Mouse (Mus musculus): ENCODE measurements around the gene Pmvk. TPM values are rescaled to one million over a fixed set of nuclear protein-coding genes. Genes with fewer than 3 reads are reported as not detected.
"Not testable (repeated sequence)": the region's sequence is repeated elsewhere in the genome, so short reads cannot be mapped to it uniquely, and the experiment has no call there.

Pmvk gene
- polyA plus RNA-seq, 1 experiment: 52.1 TPM

DNA sequence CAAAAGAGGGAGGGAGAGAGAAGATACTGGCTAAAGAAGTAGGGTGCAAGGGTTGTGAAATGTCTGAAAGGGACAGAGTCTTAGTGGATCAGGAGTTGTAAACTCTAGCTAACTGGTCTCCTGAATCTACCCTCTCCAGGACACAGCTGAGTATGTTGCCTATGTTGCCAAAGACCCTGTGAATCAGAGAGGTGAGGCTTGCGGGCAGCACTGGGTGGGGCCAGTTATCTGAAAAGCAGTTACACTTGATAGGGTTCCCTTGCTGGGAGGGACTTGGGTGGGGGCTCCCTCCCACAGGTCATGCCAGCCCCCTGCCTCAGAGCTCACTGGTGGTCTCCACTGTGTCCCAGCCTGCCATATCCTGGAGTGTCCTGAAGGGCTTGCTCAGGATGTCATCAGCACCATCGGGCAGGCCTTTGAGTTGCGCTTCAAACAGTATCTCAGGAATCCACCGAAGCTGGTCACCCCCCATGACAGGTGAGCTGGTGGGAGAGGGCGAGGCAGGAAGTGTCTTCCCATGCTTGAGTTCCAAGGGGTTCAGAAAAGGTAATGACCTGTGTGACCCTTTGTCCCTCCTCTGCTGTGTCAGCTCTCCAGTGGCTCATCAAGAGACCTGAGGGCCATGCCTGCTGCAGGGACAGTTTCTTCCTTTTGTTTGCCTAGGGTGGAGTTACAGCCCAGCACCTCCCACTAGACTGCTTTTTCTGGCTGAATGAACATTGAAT lies 29.8 kb upstream of the Pmvk start:
- TF ChIP-seq POLR2A (IDR thresholded peaks at IDR 0.05; ENCODE audit: borderline replicate concordance, extremely low read depth, low read depth, low read length) (no peak), CTCF (IDR thresholded peaks at IDR 0.05; ENCODE audit: insufficient read depth, low read length) (no peak)
- no peak overlapping the region for H3K4me3 ChIP-seq (replicated peaks; ENCODE audit: extremely low read depth, low read depth, low read length)
- DNase-seq: no peak
- peaks cover 3% of the 10 kb centered on the region; the same call in 1 of the 2 replicates for H3K4me1 ChIP-seq (ENCODE audit: control insufficient read depth, insufficient read depth, low read length)
- WGBS: 71% methylated on average over 5 of the region's 5 CpGs

DNA sequence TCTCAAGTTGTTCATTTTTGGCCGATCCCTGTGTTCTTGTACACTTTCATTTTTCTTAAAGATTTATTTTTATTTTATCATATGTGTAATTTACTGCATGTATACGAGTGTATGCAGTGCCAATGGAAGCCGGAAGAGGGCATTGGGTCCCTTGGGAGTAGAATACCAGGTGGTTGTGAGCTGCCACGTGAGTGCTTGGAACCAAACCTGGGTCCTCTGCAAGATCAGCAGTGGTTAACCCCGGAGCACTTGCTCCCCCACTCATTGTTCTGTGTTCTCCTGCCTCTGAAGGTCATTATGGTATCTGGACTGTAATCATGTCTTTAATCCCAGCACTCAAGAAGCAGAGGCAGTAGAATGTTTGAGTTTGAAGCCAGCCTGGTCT lies 29.2 kb upstream of the Pmvk start:
- 79% methylated on average over 5 of the region's 5 CpGs for WGBS
- TF ChIP-seq CTCF (IDR thresholded peaks at IDR 0.05; ENCODE audit: insufficient read depth, low read length) (no peak), POLR2A (IDR thresholded peaks at IDR 0.05; ENCODE audit: borderline replicate concordance, extremely low read depth, low read depth, low read length) (no peak)
- no peak overlapping the region for H3K4me3 ChIP-seq (replicated peaks; ENCODE audit: extremely low read depth, low read depth, low read length)
- H3K4me1 ChIP-seq (ENCODE audit: control insufficient read depth, insufficient read depth, low read length): peaks cover 3% of the 10 kb centered on the region; the same call in 1 of the 2 replicates
- no peak for DNase-seq

- WGBS: 85% methylated on average over 4 of the region's 4 CpGs
- Histone ChIP-seq H3K4me3 (replicated peaks; ENCODE audit: extremely low read depth, low read depth, low read length) (no peak overlapping the region), H3K4me1 (ENCODE audit: control insufficient read depth, insufficient read depth, low read length) (peaks cover 1% of the 10 kb centered on the region; the same call in 1 of the 2 replicates)
- DNase-seq: no peak
- no peak for TF ChIP-seq POLR2A (IDR thresholded peaks at IDR 0.05; ENCODE audit: borderline replicate concordance, extremely low read depth, low read depth, low read length)
- TF ChIP-seq CTCF (IDR thresholded peaks at IDR 0.05; ENCODE audit: insufficient read depth, low read length): no peak
Measured at GRCm38 (mm10) chr3:89425876-89426275, 28.5 kb upstream of the Pmvk start.

DNA sequence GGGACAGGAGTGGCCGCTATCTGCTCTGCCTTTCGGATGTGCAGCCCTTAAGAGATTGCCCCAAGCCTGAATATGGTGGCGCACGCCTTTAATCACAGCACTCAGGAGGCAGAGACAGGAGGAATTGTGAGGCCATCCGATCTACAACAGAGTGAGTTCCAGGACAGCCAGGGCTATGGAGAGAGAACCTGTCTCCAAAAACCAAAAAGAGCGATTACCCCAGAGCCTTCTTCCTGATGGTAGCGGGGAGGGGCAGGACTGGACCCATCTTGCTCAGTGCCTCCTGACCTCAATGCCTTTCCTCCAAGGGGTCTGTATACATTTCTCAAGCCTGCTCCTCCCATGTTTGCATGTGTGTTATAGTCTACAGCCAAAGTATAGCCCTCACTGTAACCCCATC lies 25.3 kb upstream of the Pmvk start:
- H3K4me3 ChIP-seq (replicated peaks; ENCODE audit: extremely low read depth, low read depth, low read length); H3K4me1 ChIP-seq (ENCODE audit: control insufficient read depth, insufficient read depth, low read length); DNase-seq: not testable (repeated sequence)
- WGBS: 92% methylated on average over 7 of the region's 7 CpGs

DNA sequence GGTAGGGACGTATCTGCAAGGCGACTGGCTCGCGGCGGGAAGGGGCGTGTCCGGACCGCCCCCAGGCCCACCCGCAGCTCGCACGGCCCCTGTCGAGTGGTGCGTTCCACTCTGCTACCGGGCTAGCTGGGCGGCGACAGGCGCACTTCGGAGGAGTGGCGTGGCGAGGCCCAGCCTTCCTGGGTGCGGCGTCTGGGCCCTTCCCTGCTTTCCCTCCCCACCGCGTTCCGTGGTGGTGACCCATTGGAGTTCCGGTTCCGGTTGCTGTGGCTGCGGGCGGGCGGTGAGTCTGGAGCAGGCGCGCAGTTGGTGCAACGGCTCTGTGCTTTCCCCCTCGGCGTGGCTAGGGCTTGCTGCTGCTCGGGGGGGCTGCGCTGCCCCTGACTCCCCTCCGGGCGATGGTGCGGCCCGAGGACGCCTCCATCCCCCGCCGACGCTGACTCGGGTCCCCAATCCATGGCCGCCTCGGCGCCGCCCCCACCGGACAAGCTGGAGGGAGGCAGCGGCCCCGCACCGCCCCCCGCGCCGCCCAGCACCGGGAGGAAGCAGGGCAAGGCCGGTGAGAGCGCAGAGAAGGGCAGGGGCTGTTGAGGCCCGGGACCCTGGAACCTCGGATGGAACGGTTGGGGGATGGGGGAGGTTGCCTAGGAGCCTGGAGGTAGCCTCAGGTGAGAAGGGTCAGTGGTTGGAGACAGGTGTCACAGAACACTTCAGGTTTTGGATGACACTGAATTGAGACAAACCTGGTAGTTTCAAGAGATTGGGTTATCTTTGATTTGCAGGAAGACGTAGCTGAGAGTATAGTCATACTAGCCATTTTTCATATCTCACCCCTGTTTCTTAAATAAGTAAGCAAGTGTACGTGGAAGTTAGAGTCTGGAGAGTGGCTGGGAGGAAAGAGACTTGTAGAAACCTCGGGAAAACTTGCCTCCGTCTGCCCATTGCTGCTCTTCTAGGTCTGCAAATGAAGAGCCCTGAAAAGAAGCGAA lies 23.9 kb upstream of the Pmvk start, which contains the start of gene Pygo2:
TSS of gene Pygo2 (plus strand) at position 44 of the 989 bp plus-strand sequence.
- peak; percentile 90 for DNase-seq
- H3K4me1 ChIP-seq (ENCODE audit: control insufficient read depth, insufficient read depth, low read length): peaks cover 9% of the 10 kb centered on the region; the same call in 1 of the 2 replicates
- H3K4me3 ChIP-seq (replicated peaks; ENCODE audit: extremely low read depth, low read depth, low read length): peak within 1 kb of the TSS; percentile 85
- no peak for TF ChIP-seq CTCF (IDR thresholded peaks at IDR 0.05; ENCODE audit: insufficient read depth, low read length)
- TF ChIP-seq POLR2A (IDR thresholded peaks at IDR 0.05; ENCODE audit: borderline replicate concordance, extremely low read depth, low read depth, low read length): peak; percentile 82
- WGBS: 2% methylated on average over 67 of the region's 68 CpGs

- no peak overlapping the region for H3K4me3 ChIP-seq (replicated peaks; ENCODE audit: extremely low read depth, low read depth, low read length)
- peaks cover 14% of the 10 kb centered on the region for H3K4me1 ChIP-seq (ENCODE audit: control insufficient read depth, insufficient read depth, low read length)
- 92% methylated on average over 8 of the region's 8 CpGs for WGBS
- DNase-seq: no peak
- no peak for TF ChIP-seq CTCF (IDR thresholded peaks at IDR 0.05; ENCODE audit: insufficient read depth, low read length)
- no peak for TF ChIP-seq POLR2A (IDR thresholded peaks at IDR 0.05; ENCODE audit: borderline replicate concordance, extremely low read depth, low read depth, low read length)
Measured at GRCm38 (mm10) chr3:89432606-89433005, 21.7 kb upstream of the Pmvk start.

- TF ChIP-seq POLR2A (IDR thresholded peaks at IDR 0.05; ENCODE audit: borderline replicate concordance, extremely low read depth, low read depth, low read length) (no peak), CTCF (IDR thresholded peaks at IDR 0.05; ENCODE audit: insufficient read depth, low read length) (no peak)
- DNase-seq: no peak
- H3K4me1 ChIP-seq (ENCODE audit: control insufficient read depth, insufficient read depth, low read length): peaks cover 14% of the 10 kb centered on the region
- WGBS: 69% methylated on average over 11 of the region's 11 CpGs
- no peak overlapping the region for H3K4me3 ChIP-seq (replicated peaks; ENCODE audit: extremely low read depth, low read depth, low read length)
Measured at GRCm38 (mm10) chr3:89434532-89434931, 19.8 kb upstream of the Pmvk start.

DNA sequence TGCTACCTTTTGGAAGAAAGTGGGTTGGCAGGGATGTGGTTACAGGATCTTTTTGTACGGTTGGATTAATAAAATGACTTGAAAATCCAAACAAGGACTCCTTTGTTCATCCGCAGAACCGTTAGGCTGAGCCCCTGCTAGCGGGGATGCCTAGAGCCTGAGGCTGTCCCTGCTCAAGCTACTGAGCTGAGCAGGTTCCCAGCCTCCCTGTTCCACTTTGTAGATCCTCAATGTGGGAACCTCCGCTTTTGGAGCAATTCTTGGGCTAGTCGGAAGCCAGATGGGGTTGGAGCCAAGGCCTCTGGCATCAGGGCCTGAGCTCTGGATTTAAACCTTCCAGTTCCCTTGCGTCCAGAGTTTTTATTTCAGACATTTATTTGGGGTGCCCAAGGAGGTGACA lies 19.3 kb upstream of the Pmvk start:
- Histone ChIP-seq H3K4me1 (ENCODE audit: control insufficient read depth, insufficient read depth, low read length) (peaks cover 14% of the 10 kb centered on the region), H3K4me3 (replicated peaks; ENCODE audit: extremely low read depth, low read depth, low read length) (no peak overlapping the region)
- no peak for TF ChIP-seq CTCF (IDR thresholded peaks at IDR 0.05; ENCODE audit: insufficient read depth, low read length)
- TF ChIP-seq POLR2A (IDR thresholded peaks at IDR 0.05; ENCODE audit: borderline replicate concordance, extremely low read depth, low read depth, low read length): no peak
- 65% methylated on average over 7 of the region's 7 CpGs for WGBS
- DNase-seq: no peak

GRCm38 (mm10) chr3:89436176-89437113 lies 17.9 kb upstream of the Pmvk start, which contains the start of gene Pbxip1:
TSS of gene Pbxip1 (plus strand) at chr3:89436706.
- peak within 1 kb of the TSS; percentile 89 for H3K4me3 ChIP-seq (replicated peaks; ENCODE audit: extremely low read depth, low read depth, low read length)
- peak; percentile 75; the same call in 1 of the 2 replicates for TF ChIP-seq POLR2A (IDR thresholded peaks at IDR 0.05; ENCODE audit: borderline replicate concordance, extremely low read depth, low read depth, low read length)
- no peak for TF ChIP-seq CTCF (IDR thresholded peaks at IDR 0.05; ENCODE audit: insufficient read depth, low read length)
- DNase-seq: peak; percentile 76
- peaks cover 7% of the 10 kb centered on the region for H3K4me1 ChIP-seq (ENCODE audit: control insufficient read depth, insufficient read depth, low read length)
- 4% methylated on average over 16 of the region's 16 CpGs for WGBS

Measured in lung, adult 2 months (tissue).